Mouse (Mus musculus) cerebellum, adult 9-11 months (tissue): ENCODE measurements around the gene Mast1.

Experiments
- DNase-seq: peaks from one replicate; pipeline ENCODE4 v3.0.0; 2022

Gene Mast1

DNA sequence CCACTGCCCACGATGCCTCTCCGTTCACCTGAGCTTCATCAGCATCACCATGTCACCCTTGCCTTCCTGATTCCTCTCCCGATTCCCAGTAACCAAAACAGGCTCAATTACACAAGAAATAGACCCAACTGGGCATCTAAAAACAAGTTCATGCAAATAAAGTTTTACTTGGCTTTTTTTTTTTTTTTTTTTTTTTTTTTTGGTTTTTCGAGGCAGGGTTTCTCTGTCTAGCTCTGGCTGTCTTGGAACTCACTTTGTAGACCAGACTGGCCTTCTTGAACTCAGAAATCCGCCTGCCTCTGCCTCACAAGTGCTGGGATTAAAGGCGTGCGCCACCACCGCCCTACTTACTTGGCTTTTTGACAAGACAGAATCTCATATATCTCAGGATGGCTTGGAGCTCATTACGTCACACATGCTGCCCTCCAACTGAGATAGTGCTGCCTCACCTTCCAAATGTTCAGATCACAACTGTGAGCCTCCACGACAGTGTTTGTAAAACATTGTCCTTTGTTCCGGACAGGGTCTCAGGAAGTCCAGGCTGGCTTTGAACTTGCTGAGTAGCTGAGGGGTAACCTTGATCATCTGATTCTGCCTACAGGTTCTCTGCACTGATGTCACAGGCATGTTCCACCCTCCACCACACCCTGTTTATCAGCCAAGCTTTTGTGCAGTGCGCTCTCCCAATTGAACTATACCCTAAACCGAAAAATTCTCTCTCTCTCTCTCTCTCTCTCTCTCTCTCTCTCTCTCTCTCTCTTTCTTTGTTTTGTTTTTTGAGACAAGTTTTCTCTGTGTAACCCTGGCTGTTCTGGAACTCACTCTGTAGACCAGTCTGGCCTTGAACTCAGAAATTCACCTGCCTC, 694 bp upstream of the Mast1 start:
- no peak for DNase-seq

DNA sequence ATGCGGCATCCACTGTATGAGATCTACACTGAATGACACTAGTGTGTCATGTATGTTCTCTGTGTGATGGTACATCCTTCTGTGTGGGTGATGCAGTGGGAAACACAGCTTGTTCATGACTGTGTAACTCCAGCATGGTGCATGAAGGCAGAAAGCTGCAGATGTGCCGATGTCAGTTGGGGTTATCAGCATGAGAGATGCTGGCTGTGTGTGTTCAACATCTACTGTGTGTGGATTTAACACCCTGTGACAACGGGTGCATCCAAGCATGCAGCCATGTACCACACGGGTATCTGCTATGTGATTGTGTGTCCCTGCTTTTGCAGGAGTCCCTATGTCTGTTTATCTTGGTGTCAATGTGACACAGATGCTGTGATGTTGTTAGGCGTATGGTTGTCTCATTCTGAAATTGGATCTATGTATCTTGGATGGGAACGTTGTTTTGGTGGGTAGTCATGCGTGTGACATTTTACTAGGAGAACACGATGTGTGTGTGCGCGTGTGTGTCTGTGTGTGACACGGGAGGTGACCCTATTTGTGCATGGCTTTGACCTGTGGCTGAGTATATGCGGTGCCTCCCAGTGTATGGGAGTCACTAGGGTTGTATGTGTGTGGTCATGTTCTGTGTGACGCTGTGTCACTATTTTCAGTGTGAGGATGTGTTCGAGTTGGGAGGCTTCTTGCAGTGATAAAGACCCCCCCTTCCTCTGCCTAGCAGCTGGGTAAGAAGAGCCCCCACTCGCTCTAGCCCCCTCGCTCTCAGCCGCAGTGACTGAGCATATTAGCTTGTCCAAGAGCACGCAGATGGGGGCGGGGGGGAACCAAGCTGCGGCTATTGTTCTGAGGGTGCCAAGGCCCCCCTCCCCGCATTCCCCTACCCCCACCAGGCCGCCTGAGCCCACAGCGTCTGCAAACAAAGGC, 858 bp downstream of the Mast1 start:
- DNase-seq: peak; percentile 69

DNA sequence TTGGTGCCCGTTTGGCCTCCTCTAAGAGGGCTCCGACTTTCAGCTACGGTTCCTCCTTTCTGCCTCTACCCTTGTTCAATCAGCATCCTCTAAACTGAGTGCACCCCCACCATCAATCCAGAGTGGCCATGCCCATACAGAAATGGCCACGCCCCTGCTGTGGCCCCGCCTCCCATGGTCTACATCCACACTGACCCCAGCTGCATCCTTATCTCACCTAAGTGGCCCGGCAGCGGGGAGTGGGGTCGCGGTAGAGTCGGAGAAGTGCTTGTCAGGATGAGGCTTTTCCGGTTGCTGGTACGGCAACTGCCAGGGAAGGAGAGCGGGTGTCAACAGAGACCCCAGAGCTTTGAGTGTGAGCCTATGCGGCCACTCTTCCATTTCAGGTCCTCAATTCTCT, 1.7 kb downstream of the Mast1 start:
- peak; percentile 78 for DNase-seq

DNA sequence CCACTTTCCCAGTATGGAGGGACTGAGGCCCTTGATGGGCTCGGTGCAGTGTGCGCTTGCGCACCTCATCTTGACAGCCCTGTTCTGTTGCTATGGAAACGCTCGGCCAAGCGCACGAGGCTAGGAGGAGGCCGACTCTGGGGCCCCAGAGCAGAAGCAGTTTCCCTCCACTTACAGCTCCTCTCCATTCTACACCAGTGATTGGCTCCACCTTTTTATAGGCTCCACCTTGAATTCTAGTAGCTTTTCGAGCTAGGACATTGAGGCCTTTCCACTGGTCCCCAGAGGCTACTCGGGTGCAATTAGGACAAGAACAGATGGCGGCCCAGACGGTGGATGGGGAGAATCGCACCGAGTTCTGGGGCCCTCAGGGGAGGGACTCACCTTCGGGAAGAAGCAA, 2.3 kb downstream of the Mast1 start:
- DNase-seq: peak; percentile 91

DNA sequence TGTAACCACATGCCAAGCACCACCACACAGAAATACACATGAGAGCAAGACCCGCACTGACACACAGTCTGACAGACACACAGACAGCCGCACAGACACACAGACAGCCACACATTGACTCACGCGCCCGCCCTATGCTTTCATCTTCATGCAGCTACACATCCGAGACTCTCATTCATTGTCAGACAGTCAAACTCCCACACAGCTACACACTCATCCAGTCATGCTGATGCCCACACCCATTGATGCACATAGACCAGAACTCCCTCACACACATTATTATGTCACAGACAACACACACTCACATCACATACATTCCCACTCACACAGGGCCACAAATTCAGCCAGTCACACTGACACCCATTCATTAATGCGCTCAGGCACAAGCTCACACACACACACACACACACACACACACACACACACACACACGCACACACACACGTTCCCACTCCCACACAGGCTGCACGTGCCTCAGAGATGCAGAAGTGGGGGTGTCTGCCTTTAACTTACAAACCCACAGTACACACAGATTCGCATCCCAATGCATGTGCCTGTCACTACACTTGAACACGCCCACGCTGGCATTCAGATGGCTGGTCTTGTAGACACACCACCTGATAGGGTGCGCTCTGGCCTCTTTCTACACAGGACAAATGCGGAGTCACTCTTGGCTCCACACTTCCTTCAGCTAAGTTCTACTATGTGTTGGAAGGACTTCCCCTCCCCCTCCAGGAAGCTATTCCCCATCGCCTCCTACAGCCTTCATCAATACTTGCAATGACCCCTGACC, 3.2 kb downstream of the Mast1 start:
- DNase-seq: peak; percentile 63

DNA sequence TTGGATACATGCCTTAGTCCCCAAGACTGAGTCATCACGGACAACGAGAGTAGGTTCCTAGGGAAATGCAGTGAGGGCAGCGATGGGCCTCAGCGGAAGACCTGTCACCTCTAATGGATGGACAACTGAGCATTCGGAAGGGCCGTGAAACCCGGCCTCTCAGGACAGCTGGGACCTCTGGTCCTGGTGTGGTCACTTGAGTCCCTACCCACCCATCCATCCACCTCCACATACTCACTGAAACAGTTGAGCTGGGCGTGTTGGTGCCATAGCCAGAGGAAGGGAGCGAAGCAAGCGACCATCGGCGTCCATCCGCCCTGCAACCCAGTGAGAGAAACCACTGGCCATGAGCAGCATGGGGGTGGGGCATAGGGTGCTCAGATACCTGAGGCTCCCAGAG, 6.6 kb downstream of the Mast1 start:
- DNase-seq: no peak

DNA sequence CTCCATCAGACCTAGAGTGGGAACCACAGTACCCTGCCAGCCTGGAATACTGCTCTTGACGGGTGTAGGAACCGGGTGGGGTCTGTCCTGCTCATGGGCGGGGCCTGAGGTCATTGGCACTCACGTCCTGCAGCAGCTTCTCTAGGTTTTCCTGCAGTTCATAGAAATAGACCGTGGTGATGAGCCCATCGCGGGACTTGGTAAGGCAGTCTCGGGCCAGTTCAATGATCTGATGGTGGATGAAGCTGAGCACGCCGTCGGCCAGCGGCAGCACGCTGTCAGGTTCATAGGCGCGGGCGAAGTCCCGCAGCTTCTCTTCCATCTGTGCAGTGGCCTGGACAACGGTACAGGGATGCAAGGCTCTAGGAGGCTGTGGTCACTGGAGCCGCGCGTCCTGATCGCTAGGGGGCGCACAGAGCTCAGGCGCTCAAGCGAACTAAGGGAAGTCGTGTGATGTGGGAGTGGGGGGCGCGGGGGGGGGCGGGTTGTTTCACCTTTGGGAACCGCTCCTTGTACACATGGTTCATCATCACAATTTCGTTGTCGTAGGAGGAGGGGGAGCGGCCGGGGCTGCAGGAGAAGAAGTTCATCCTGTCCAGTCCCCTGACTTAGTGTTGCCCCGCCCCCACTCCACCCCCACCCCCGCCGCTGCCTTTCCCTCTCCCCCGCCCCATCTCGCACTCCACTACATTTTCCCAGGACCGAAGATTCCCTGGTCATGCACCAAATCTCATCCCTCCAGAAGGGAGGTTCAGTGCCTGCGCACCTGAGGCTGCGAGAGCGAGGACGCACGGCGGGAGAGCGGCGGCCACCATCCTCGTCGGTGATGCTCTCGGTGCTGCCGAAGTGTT, 8.5 kb downstream of the Mast1 start:
- peak; percentile 81 for DNase-seq

DNA sequence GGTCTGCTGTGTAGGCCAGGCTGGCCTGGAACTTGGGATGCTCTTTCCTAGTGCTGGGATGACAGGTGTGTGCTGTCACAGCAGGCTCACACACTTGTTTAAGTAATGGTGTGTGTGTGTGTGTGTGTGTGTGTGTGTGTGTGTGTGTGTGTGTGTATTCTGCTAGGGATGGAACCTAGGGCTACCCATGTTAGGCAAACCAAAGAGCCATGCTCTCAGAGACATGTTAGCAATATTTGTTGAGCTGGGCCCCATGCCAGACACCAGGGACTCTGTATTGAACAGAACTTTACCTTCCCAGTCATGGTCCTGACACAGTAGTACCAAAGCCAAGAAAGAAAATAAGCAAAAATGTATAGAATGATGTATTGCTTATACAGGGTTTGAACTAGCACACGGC, 9.6 kb downstream of the Mast1 start:
- no peak for DNase-seq

DNA sequence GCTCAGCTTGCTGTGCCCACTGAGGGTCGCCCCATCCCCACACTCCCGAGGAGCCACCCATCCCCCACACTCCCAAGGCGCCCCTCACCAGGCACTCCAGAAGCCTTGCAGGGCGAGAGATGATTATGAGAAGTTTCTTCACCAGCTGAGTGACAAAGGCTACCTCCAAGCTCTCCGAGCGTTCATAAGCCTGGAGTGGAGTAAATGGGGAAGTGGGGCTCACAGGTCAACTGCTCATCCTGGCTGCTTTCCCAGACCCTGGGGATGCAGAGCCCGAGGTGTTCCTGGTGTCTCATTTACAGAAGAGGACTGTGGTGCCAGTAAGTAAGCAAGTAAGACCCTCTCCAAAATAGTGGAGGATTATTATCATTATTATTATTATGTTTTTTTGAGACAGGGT, 11.6 kb downstream of the Mast1 start:
- DNase-seq: no peak

DNA sequence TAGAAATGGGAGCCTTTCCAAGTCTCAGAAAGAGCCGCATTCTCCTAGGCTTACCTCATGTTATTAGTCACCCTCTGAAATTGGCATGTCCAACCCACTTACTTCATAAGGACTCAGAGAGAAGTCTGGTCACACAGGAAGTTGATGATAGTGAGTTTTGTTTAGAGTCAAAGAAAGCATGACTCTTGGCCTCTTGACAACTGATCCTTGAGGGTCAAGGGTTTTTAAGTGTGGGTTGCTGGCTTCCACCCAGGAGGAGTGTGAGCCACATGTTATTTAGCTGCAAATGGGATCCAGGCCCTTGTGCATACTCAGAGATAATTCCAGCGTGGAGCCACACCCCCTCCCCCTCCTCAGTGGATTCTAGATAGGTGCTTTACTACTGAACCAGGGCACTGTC, 15.6 kb downstream of the Mast1 start:
- DNase-seq: no peak

DNA sequence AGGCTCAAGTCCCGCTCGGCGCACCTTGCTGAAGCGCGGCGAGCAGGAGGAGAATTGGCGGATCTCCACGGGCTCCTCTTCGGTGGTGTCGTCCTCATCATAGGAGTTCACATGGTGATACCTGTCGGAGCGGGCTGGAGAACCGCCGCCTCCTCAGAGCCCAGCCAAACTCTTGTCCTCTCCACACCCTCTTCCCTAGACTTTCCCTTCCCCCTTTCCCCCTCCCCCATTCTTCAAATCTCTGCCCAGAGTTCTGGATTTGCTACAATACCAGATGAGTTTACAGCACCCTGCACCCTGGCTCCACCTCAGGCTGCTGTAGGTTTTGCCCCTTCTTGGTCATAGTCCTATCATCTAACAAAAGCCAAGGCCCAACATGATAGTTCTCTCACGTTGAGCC, 18.5 kb downstream of the Mast1 start:
- DNase-seq: no peak

DNA sequence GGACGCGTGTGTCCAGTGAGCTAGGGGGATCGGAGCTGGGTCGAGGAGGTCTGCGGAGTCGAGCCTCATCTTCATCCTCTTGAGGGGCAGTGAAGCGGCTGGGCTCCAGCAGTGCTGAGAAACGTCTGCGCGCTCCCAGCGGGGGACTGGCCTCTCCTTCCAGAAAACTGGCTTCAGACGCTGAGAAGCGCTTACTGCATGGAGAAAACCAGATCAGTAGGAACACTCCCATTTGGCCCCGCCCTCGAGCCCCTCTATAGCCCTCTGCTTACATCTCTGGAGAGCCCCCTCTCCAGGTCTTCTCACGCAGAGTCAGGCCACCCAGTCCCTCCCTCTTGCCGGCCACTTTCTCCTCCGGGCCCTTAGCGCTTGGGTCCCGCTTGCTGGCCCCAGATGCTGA, 19.4 kb downstream of the Mast1 start:
- DNase-seq: no peak

DNA sequence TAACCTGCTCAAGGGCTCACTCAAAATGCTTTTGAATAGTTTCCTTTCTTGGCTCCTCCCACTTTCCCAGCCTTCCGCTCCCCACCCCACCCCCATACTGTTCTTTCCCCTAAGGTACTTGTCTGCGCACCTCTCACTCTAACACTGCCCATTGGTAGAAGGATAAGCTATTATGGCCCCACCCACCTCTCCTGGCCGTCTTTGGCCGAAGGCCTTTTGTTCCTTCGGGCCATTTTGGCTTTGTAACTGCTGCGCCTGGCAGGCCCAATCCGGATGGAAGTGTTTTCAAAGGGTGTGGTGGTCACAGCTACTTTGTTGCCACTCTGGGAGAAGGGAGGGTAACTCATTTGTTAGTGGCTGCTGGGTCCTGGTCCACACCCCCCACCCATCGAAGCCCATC, 21.9 kb downstream of the Mast1 start:
- no peak for DNase-seq

DNA sequence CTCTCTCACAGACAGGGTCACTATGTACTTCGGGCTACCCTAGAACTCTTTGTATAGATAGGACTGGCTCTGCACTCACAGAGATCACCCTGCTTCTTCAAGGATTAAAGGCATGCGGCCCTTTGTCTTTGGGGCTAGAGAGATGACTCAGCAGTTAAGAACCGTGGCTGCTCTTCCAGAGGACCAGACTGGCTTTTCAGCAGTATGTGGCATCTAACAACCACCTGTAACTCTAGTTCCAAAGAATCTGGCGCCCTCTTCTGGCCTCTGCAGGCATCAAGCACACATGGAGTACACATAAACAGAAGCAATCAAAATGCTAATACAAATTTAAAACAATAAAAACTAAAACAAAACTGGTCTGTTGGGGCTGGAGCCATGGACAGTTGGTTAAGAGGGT, 23.2 kb downstream of the Mast1 start:
- no peak for DNase-seq

DNA sequence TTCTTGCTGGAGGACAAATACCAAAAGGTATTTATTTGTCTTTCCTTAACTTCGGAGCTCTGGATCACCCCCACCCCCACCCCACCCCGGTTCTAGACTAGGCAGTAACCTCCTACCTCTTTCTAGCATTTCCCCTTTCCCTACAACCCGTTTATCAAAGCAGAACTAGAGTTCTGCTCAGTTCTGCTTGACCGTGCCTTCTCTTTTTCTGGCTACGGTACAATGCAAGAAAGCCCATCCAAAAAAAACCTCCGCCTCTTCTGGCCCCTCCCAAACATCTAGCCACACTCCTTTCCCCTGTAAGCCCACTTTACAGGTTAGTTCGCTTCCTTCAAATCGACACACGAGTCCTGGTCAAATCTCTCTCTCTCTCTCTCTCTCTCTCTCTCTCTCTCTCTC, 23.7 kb downstream of the Mast1 start:
- no peak for DNase-seq

DNA sequence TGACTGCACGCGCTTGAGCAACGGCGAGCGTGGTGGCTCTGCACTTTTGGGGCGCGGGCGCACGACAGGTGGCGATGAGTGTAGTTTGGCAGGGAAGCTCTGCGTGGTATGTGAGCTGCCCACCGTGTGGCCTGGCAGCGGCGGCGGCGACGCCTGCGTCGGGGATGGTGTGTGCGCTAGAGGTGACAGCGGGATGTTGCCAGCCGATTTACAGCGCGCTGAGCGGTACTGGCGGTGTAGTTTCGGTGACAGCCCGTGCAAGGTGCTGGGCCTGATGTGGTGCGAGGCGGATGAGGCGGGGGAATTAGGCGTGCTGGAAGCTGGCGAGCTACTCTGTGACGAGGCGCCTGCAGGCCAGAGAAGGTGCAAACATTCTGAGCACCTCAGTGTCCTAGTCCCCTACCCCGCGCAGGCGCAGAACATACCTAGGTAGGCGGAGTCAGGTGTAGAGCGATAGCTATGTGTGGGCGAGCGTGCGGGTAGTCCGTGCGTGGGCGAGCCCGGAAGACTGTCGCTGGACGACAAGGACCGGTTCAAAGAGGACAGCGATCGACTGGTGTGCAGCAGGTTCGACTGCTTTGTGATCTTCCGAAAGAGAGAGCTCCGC, 24.2 kb downstream of the Mast1 start:
- peak; percentile 93 for DNase-seq

DNA sequence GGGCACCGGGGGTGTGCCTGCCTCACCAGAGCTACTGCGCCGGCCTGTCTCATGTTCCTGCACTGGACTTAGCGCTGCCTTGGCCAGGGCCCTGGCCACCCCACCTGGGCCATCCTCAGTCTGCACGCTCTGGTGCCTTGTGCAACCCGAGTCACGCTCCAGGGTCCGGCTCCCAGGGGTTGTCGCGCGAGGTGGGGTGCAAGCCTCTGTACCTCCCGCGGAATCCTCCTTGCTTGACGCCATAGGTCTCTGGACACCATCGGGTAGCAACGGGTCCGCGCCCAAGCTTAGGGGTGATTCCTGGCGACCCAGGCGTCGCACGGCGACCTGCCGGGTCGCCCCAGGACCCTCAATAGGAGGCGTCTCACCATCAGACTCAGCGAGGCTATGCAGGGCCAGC, 24.8 kb downstream of the Mast1 start:
- DNase-seq: peak; percentile 56

DNA sequence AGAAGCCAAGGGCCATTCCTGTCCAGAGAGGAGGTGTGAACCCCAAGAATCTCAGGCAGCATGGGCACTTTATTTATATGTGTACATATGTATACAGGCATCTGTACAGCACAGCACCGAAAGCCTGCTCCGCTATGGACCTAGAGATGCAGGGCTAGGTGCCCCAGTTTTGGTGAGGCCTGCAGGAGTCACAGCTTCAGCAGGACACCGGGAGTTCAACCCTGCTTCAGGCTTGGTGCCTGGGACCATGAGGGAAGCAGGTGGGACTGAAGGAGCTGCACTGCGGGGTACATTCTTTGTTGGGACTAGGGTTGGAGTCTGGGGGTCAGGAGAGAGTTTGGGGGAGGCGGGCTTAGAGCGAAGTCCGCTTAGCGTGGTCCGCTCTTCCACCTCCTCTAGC, 25.3 kb downstream of the Mast1 start:
- DNase-seq: no peak

DNA sequence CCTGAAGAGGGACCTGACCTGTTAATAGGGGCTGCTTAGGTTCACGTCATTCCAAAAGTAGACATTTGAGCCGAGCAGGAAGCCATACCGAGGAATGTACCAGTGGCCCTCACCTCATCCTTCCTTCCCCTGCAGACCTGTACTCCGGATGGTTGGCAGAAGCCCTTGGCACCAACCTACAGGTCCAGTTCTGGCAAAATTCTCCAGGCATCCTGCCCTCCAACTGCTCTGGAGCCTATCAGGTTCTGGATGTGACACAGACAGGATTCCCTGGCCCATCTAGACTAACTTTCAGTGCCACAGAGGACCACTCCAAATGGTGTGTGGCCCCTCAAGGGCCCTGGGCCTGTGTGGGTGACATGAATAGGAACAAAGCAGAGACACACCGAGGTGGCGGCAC, 26.6 kb downstream of the Mast1 start:
- DNase-seq: peak; percentile 90

DNA sequence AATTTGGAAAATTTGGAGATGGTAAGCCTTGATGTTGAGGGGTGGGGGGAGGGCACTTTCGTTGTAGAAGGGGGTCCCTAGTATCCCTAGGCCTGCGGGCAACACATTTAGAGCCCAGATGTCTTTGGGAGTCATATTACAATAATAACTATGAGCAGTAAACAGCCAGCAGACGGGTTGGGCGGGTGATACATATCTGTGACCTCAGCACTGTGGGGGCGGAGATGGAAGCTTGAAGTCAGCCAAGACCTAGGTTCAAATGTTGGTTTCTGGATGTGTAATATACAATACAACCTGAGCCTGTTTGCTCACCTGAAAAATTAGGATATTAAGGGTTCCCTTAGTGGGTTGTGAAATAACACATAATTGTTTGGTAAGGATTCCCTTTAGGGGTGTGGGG, 27.2 kb downstream of the Mast1 start:
- no peak for DNase-seq

DNA sequence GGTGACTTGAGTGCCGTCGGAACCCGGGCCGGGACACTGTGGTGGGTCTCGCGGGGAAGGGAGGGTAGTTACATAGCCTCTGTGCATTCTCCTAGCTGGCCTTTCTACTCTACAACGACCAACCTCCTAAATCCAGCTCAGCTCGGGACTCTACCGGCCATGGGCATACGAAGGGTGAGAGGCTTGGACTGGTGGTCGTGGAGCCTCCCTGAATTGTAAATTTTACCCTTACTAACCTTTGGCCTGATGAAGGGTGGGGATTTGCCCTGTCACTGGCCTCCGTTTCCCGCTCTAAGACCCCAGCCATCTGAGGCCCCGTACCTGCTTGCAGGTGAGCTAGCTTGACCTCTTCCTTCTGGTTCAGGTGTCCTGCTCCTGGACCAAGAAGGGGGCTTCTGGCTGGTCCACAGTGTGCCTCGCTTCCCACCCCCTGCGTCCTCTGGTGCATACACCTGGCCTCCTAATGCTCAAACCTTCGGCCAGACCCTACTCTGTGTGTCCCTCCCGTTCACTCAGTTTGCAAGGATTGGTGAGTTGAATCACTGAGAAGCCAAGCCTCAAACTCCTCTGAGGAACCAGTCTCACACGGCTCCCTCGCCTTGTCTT, 27.9 kb downstream of the Mast1 start:
- DNase-seq: no peak
